Mouse (Mus musculus) erythroblast, embryonic 14.5 days (primary cell): Measurements from ENCODE around the gene Gcsh.

Experiments used
- GATA1 ChIP-seq: IDR thresholded peaks from 2 replicates; pipeline ENCODE4 v1.6.1; 2012; ENCODE audit warnings: low read length, inconsistent platforms, mixed read lengths
- TAL1 ChIP-seq: IDR thresholded peaks from 3 replicates; pipeline ENCODE4 v1.6.1; 2012; ENCODE audit warnings: low read length, inconsistent platforms, mixed read lengths

- no peak for TF ChIP-seq TAL1
- TF ChIP-seq GATA1: no peak
These were observed 47.0 kb downstream of the Gcsh start for GRCm38 (mm10) chr8:116946268-116946838.
